Mouse (Mus musculus): ENCODE results near the gene Psme1. TPM values are rescaled to one million over a fixed set of nuclear protein-coding genes. Genes with fewer than 3 reads are reported as not detected.

Gene Psme1
- polyA plus RNA-seq, 1 experiment: 116 TPM

DNA sequence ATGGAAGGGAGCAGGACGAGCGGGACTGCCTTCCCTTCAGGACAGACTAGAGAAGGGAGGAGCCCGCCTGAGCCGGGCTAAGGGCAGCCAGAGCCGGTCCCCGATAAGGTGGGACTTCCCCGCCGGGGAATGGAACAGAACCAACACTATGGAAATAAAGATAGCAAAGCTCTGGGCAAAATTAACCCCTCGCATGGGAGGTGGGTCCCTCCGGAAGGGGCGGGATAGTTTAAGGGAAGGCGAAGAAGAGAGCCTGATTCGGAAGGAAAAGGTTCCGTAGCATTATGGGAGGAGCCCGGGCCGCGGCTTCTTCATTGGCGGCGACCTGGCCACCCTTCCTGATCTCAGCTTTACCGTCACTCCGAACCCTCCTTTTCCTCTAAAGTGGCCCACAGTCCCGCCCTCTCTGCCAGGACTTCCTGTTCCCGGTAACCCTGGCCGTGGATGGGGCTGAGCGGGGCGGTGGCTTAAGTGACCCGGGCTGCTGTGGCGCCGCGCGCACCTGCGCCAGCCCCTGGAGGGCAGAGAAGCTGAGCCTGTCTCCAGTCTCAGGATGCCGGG is 13.5 kb downstream of the Psme1 start, which contains the start of gene Rnf31:
Rnf31 (plus strand) TSS at position 378 of the 561 bp plus-strand sequence.
- Histone ChIP-seq H3K4me3 (ENCODE audit: insufficient read depth, low read length) (peak within 1 kb of the TSS; percentile 96), H3K4me1 (ENCODE audit: control insufficient read depth, insufficient read depth, low read length) (0 out of 2 replicates have a peak, but pooled peaks cover 4% of the 10 kb centered on the region), H3K27ac (ENCODE audit: insufficient read depth, low read length) (peak within 1 kb of the TSS; percentile 92)
- TF ChIP-seq POLR2A (IDR thresholded peaks at IDR 0.05; ENCODE audit: low read depth, low read length) (peak; percentile 71), CTCF (IDR thresholded peaks at IDR 0.05; ENCODE audit: borderline replicate concordance, insufficient read depth, low read length) (no peak)

- TF ChIP-seq CTCF (IDR thresholded peaks at IDR 0.05; ENCODE audit: borderline replicate concordance, insufficient read depth, low read length) (no peak), POLR2A (IDR thresholded peaks at IDR 0.05; ENCODE audit: low read depth, low read length) (no peak)
- Histone ChIP-seq H3K4me1 (ENCODE audit: control insufficient read depth, insufficient read depth, low read length) (0 out of 2 replicates have a peak, but pooled peaks cover 4% of the 10 kb centered on the region), H3K4me3 (ENCODE audit: insufficient read depth, low read length) (peak overlapping the region; percentile 78), H3K27ac (ENCODE audit: insufficient read depth, low read length) (no peak overlapping the region)
These were observed 14.3 kb downstream of the Psme1 start for GRCm38 (mm10) chr14:55592226-55592625.

DNA sequence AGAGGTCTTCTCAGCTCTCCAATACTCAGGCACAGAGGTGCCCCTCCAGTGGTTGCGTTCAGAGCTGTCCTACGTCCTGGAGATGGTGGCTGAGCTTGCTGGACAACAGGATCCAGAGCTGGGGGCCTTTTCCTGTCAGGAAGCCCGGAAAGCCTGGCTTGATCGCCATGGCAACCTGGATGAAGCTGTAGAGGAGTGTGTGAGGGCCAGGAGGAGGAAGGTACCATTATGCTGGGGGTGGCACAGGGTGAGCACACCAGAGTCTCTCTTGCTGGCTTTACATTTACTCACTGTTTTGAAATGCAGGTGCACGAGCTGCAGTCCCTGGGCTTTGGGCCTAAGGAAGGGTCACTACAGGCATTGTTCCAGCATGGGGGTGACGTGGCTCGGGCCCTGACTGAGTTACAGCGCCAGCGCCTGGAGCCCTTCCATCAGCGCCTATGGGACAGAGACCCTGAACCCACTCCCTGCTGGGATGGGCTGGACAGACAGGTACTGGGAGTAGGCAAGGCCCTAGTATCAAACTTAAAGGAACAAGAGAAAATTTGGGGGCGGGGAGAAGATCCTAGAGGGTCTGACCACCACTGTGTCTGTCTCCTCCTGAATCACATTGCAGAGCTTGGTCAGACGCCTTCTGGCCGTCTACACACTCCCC is 18.2 kb downstream of the Psme1 start:
- no peak overlapping the region for H3K4me3 ChIP-seq (ENCODE audit: insufficient read depth, low read length)
- no peaks in the 10 kb centered on the region for H3K4me1 ChIP-seq (ENCODE audit: control insufficient read depth, insufficient read depth, low read length)
- no peak overlapping the region for H3K27ac ChIP-seq (ENCODE audit: insufficient read depth, low read length)
- TF ChIP-seq CTCF (IDR thresholded peaks at IDR 0.05; ENCODE audit: borderline replicate concordance, insufficient read depth, low read length) (no peak), POLR2A (IDR thresholded peaks at IDR 0.05; ENCODE audit: low read depth, low read length) (no peak)

- Histone ChIP-seq H3K4me1 (ENCODE audit: control insufficient read depth, insufficient read depth, low read length) (no peaks in the 10 kb centered on the region), H3K27ac (ENCODE audit: insufficient read depth, low read length) (no peak overlapping the region), H3K4me3 (ENCODE audit: insufficient read depth, low read length) (no peak overlapping the region)
- TF ChIP-seq POLR2A (IDR thresholded peaks at IDR 0.05; ENCODE audit: low read depth, low read length) (no peak), CTCF (IDR thresholded peaks at IDR 0.05; ENCODE audit: borderline replicate concordance, insufficient read depth, low read length) (no peak)
These were observed 20.8 kb downstream of the Psme1 start for GRCm38 (mm10) chr14:55598521-55599390.

GRCm38 (mm10) chr14:55603271-55603632 is 25.3 kb downstream of the Psme1 start, which contains the start of gene Irf9:
Gene Irf9 (plus strand): TSS chr14:55603571.
- H3K27ac ChIP-seq (ENCODE audit: insufficient read depth, low read length): peak within 1 kb of the TSS; percentile 76
- H3K4me3 ChIP-seq (ENCODE audit: insufficient read depth, low read length): peak within 1 kb of the TSS; percentile 57
- H3K4me1 ChIP-seq (ENCODE audit: control insufficient read depth, insufficient read depth, low read length): no peaks in the 10 kb centered on the region
- TF ChIP-seq CTCF (IDR thresholded peaks at IDR 0.05; ENCODE audit: borderline replicate concordance, insufficient read depth, low read length) (no peak), POLR2A (IDR thresholded peaks at IDR 0.05; ENCODE audit: low read depth, low read length) (no peak)

- H3K4me1 ChIP-seq (ENCODE audit: control insufficient read depth, insufficient read depth, low read length): no peaks in the 10 kb centered on the region
- peak overlapping the region; percentile 76 for H3K27ac ChIP-seq (ENCODE audit: insufficient read depth, low read length)
- TF ChIP-seq CTCF (IDR thresholded peaks at IDR 0.05; ENCODE audit: borderline replicate concordance, insufficient read depth, low read length) (peak; percentile 86; the same call in 1 of the 2 replicates), POLR2A (IDR thresholded peaks at IDR 0.05; ENCODE audit: low read depth, low read length) (peak; percentile 70; the same call in 1 of the 2 replicates)
- peak overlapping the region; percentile 57 for H3K4me3 ChIP-seq (ENCODE audit: insufficient read depth, low read length)
These were observed 26.0 kb downstream of the Psme1 start for GRCm38 (mm10) chr14:55603633-55604576.

DNA sequence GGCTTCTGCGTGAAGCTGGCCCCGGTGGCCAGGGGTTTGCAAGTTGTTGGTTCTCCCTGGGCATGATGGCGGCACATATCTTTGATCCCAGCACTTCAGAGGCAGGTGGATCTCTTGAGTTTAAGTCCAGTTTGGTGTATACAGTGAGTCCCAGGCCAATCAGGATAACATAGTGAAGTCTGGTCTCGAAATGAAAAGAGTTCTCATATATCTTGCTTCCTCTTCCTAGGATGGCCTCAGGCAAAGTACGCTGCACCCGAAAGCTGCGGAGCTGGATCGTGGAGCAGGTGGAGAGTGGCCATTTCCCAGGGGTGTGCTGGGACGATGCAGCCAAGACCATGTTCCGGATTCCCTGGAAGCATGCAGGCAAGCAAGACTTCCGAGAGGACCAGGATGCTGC is 26.9 kb downstream of the Psme1 start:
- Histone ChIP-seq H3K4me3 (ENCODE audit: insufficient read depth, low read length) (0 out of 2 replicates have a peak overlapping the region, but pooled peaks have one; percentile 57), H3K27ac (ENCODE audit: insufficient read depth, low read length) (no peak overlapping the region), H3K4me1 (ENCODE audit: control insufficient read depth, insufficient read depth, low read length) (no peaks in the 10 kb centered on the region)
- TF ChIP-seq CTCF (IDR thresholded peaks at IDR 0.05; ENCODE audit: borderline replicate concordance, insufficient read depth, low read length) (no peak), POLR2A (IDR thresholded peaks at IDR 0.05; ENCODE audit: low read depth, low read length) (no peak; the same call in 1 of the 2 replicates)

GRCm38 (mm10) chr14:55605743-55606459 is 28.0 kb downstream of the Psme1 start:
- Histone ChIP-seq H3K4me1 (ENCODE audit: control insufficient read depth, insufficient read depth, low read length) (no peaks in the 10 kb centered on the region), H3K27ac (ENCODE audit: insufficient read depth, low read length) (no peak overlapping the region), H3K4me3 (ENCODE audit: insufficient read depth, low read length) (no peak overlapping the region)
- TF ChIP-seq POLR2A (IDR thresholded peaks at IDR 0.05; ENCODE audit: low read depth, low read length) (no peak), CTCF (IDR thresholded peaks at IDR 0.05; ENCODE audit: borderline replicate concordance, insufficient read depth, low read length) (no peak)

Data from embryonic fibroblast, embryonic 13.5 days (primary cell).